In genomic region chr16:8529389-8529788, GRCm38 (mm10) we compare ENCODE assay signal across 18 mouse cellular contexts. TPM values are rescaled to one million over a fixed set of nuclear protein-coding genes. Genes with fewer than 3 reads are reported as not detected.
DNase-seq lines count a peak whose midpoint lies in the region; ATAC-seq lines count a peak whose summit lies in the region.
"Had no signal": no experiment of that assay in that cellular context is flagged by ENCODE, and none has a peak within 500 bp of the region (broad histone marks: within the 10 kb centered on the region; RNA-seq: fewer than 3 reads in every experiment).

No protein-coding gene starts in this region.

- 0 out of 2 replicates have a peak overlapping the region, but pooled peaks have one; percentile 32 for H3K27ac ChIP-seq in hindbrain, embryonic 14.5 days
- no peak overlapping the region for H3K27ac ChIP-seq in hindbrain, embryonic 12.5 days
- H3K27ac ChIP-seq in neural tube, embryonic 13.5 days (replicated peaks): peak overlapping the region; percentile 50
- peak overlapping the region; percentile 36; the same call in 1 of the 2 replicates for H3K27ac ChIP-seq in neural tube, embryonic 14.5 days (ENCODE audit: low read depth, low read length)
- H3K27ac ChIP-seq: forebrain, embryonic 13.5 days; gastrocnemius, adult 2 months; heart, embryonic 13.5 days; hindbrain, embryonic 15.5 days had no signal

- H3K4me3 ChIP-seq in hindbrain, embryonic 14.5 days (replicated peaks; ENCODE audit: low read length): no peak overlapping the region
- no peak overlapping the region for H3K4me3 ChIP-seq in hindbrain, embryonic 12.5 days
- no peak overlapping the region for H3K4me3 ChIP-seq in neural tube, embryonic 13.5 days
- no peak overlapping the region for H3K4me3 ChIP-seq in neural tube, embryonic 14.5 days (ENCODE audit: low read depth, low read length)
- H3K4me3 ChIP-seq: forebrain, embryonic 13.5 days; gastrocnemius, adult 2 months; heart, embryonic 13.5 days; hindbrain, embryonic 15.5 days had no signal

- H3K9me3 ChIP-seq in hindbrain, embryonic 14.5 days (ENCODE audit: control insufficient read depth, low read length): no peaks in the 10 kb centered on the region
- no peaks in the 10 kb centered on the region for H3K9me3 ChIP-seq in hindbrain, embryonic 12.5 days (replicated peaks)
- H3K9me3 ChIP-seq in neural tube, embryonic 13.5 days: no peaks in the 10 kb centered on the region
- no peaks in the 10 kb centered on the region for H3K9me3 ChIP-seq in neural tube, embryonic 14.5 days (ENCODE audit: control insufficient read depth, low read length)
- H3K9me3 ChIP-seq: forebrain, embryonic 13.5 days; heart, embryonic 13.5 days; hindbrain, embryonic 15.5 days had no signal

- 0 out of 2 replicates have a peak, but pooled peaks cover 8% of the 10 kb centered on the region for H3K36me3 ChIP-seq in hindbrain, embryonic 14.5 days (replicated peaks; ENCODE audit: control insufficient read depth, insufficient read depth)
- no peaks in the 10 kb centered on the region for H3K36me3 ChIP-seq in hindbrain, embryonic 12.5 days
- peaks cover 10% of the 10 kb centered on the region for H3K36me3 ChIP-seq in neural tube, embryonic 13.5 days
- H3K36me3 ChIP-seq in neural tube, embryonic 14.5 days (ENCODE audit: control insufficient read depth, insufficient read depth, low read length): no peaks in the 10 kb centered on the region
- H3K36me3 ChIP-seq: hindbrain, embryonic 15.5 days had no signal

- no peak for ATAC-seq in hindbrain, embryonic 14.5 days (ENCODE audit: low FRiP score)
- no peak for ATAC-seq in hindbrain, embryonic 12.5 days (ENCODE audit: low FRiP score)
- ATAC-seq in neural tube, embryonic 13.5 days (ENCODE audit: low read depth): no peak
- ATAC-seq in neural tube, embryonic 14.5 days (ENCODE audit: low read depth): no peak
- ATAC-seq: forebrain, embryonic 13.5 days; forebrain, postnatal 0 days had no signal

- no peak overlapping the region for H3K4me2 ChIP-seq in hindbrain, embryonic 14.5 days (replicated peaks)
- H3K4me2 ChIP-seq in hindbrain, embryonic 12.5 days (replicated peaks): no peak overlapping the region
- no peak overlapping the region for H3K4me2 ChIP-seq in neural tube, embryonic 13.5 days
- H3K4me2 ChIP-seq in neural tube, embryonic 14.5 days (ENCODE audit: low read depth, low read length): no peak overlapping the region
- H3K4me2 ChIP-seq: forebrain, embryonic 13.5 days; heart, embryonic 13.5 days; hindbrain, embryonic 15.5 days had no signal

- peaks cover 12% of the 10 kb centered on the region for H3K4me1 ChIP-seq in hindbrain, embryonic 14.5 days (replicated peaks; ENCODE audit: control insufficient read depth, insufficient read depth, low read length)
- peaks cover 4% of the 10 kb centered on the region for H3K4me1 ChIP-seq in hindbrain, embryonic 12.5 days
- peaks cover 39% of the 10 kb centered on the region for H3K4me1 ChIP-seq in neural tube, embryonic 13.5 days (replicated peaks)
- H3K4me1 ChIP-seq in neural tube, embryonic 14.5 days (ENCODE audit: control insufficient read depth, insufficient read depth, low read length): peaks cover 13% of the 10 kb centered on the region

- 94% methylated on average over 1 of the region's 1 CpGs for WGBS in hindbrain, embryonic 14.5 days
- WGBS in hindbrain, embryonic 12.5 days: 91% methylated on average over 1 of the region's 1 CpGs
- WGBS in neural tube, embryonic 13.5 days: 97% methylated on average over 1 of the region's 1 CpGs
- WGBS in neural tube, embryonic 14.5 days: 100% methylated on average over 1 of the region's 1 CpGs

- DNase-seq in hindbrain, embryonic 14.5 days (ENCODE audit: low spot score): no peak
- no peak for DNase-seq in neural tube, embryonic 10.5 days (ENCODE audit: extremely low spot score, low spot score)
- no peak for DNase-seq in spleen, postnatal 4 days (ENCODE audit: low spot score in 2 of 2)
- DNase-seq: adrenal gland, adult 2 months; adrenal gland, postnatal 25 days; cerebellum, adult 18-20 months; cerebellum, postnatal 10 days; forebrain, postnatal 0 days; gastrocnemius, adult 2 months; gastrocnemius, postnatal 25 days; heart, adult 11 months; heart, postnatal 36 days had no signal

- no peaks in the 10 kb centered on the region for H3K27me3 ChIP-seq in hindbrain, embryonic 14.5 days (ENCODE audit: control insufficient read depth, insufficient read depth, low read length)
- H3K27me3 ChIP-seq in hindbrain, embryonic 12.5 days: no peaks in the 10 kb centered on the region; the same call in 1 of the 2 replicates
- no peaks in the 10 kb centered on the region for H3K27me3 ChIP-seq in neural tube, embryonic 13.5 days
- no peaks in the 10 kb centered on the region for H3K27me3 ChIP-seq in neural tube, embryonic 14.5 days (ENCODE audit: control insufficient read depth, insufficient read depth, low read length)
- H3K27me3 ChIP-seq: heart, embryonic 13.5 days; hindbrain, embryonic 15.5 days had no signal

- H3K9ac ChIP-seq in hindbrain, embryonic 14.5 days: no peak overlapping the region
- H3K9ac ChIP-seq in hindbrain, embryonic 12.5 days: no peak overlapping the region
- H3K9ac ChIP-seq in neural tube, embryonic 13.5 days: 0 out of 2 replicates have a peak overlapping the region, but pooled peaks have one; percentile 17
- no peak overlapping the region for H3K9ac ChIP-seq in neural tube, embryonic 14.5 days (replicated peaks; ENCODE audit: low read depth, low read length)
- H3K9ac ChIP-seq: forebrain, embryonic 13.5 days; forebrain, postnatal 0 days; heart, embryonic 13.5 days; hindbrain, embryonic 15.5 days had no signal

RNA-seq across cellular contexts. Expression of gene Abat, which starts 16.2 kb away (rescaled TPM):
- 69.5 and 74.3 TPM in 2 replicates for polyA plus RNA-seq in hindbrain, embryonic 14.5 days (2014; fragmentation: Nextera tagmentation; extraction: Ambion mirVana)
- polyA plus RNA-seq in hindbrain, embryonic 12.5 days (2016; fragmentation: Nextera tagmentation; extraction: Ambion mirVana): 68.3 and 78.9 TPM in 2 replicates
- 120 and 128 TPM in 2 replicates for polyA plus RNA-seq in neural tube, embryonic 13.5 days (2015; fragmentation: Nextera tagmentation; extraction: Ambion mirVana)
- polyA plus RNA-seq in neural tube, embryonic 14.5 days (2014; fragmentation: Nextera tagmentation; extraction: Ambion mirVana): 84.9 and 115 TPM in 2 replicates

RNA-seq across cellular contexts. Expression of gene Mettl22, which starts 58.8 kb away (rescaled TPM):
- polyA plus RNA-seq in hindbrain, embryonic 14.5 days (2014; fragmentation: Nextera tagmentation; extraction: Ambion mirVana): 49.7 and 53.8 TPM in 2 replicates
- polyA plus RNA-seq in hindbrain, embryonic 12.5 days (2016; fragmentation: Nextera tagmentation; extraction: Ambion mirVana): 20.3 and 22.6 TPM in 2 replicates
- polyA plus RNA-seq in neural tube, embryonic 13.5 days (2015; fragmentation: Nextera tagmentation; extraction: Ambion mirVana): 29.4 and 31.6 TPM in 2 replicates
- 48.4 and 63.4 TPM in 2 replicates for polyA plus RNA-seq in neural tube, embryonic 14.5 days (2014; fragmentation: Nextera tagmentation; extraction: Ambion mirVana)
